Mouse (Mus musculus): ENCODE data around the gene Prpf4. TPM values are rescaled to one million over a fixed set of nuclear protein-coding genes. Genes with fewer than 3 reads are reported as not detected.

Prpf4 gene
- 18.7 and 18.8 TPM in 2 replicates for polyA plus RNA-seq (2015; fragmentation: Nextera tagmentation; extraction: Ambion mirVana)

GRCm38 (mm10) chr4:62408601-62409282 is at the start of gene Prpf4, which contains the start of gene Cdc26:
Gene Prpf4, plus strand, starts transcription at chr4:62408797.
Gene Cdc26, minus strand, starts transcription at chr4:62408642.
- ATAC-seq (ENCODE audit: insufficient number of reproducible peaks, low FRiP score, low TSS enrichment, low read depth) = peak; percentile 96
- Histone ChIP-seq H3K9me3 (no peaks in the 10 kb centered on the region), H3K4me3 (peak within 1 kb of the TSS; percentile 73), H3K9ac (peak within 1 kb of the TSS; percentile 76), H3K27me3 (no peaks in the 10 kb centered on the region), H3K36me3 (peaks cover 30% of the 10 kb centered on the region), H3K4me1 (peaks cover 26% of the 10 kb centered on the region), H3K4me2 (peak within 1 kb of the TSS; percentile 55), H3K27ac (peak within 1 kb of the TSS; percentile 88)
- WGBS = under 1% methylated on average over 39 of the region's 39 CpGs

DNA sequence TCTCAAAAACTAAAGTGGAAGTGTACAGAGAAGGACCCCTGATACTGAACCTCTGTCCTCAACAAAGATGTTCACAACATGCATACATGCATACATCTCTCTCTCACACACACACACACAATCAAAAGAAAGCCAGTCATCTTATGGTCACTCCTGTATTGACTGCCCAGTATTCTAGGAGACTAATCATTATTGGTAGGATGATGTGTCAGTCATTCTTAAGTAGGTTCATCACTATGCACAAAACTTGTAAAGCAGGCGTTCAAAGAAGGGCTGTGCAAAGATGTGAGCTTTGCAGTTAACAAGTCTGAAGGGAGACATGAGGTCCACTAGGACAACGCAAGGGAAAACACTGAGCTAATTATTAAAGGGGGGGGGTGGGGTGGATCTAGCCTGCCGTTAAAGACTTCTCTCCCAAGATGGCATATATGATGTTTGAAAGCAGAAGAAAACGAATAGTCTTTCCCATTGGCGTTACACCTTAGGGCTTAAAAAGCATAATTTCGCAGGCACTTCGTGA is 49.3 kb upstream of the Prpf4 start:
- no peak for ATAC-seq (ENCODE audit: insufficient number of reproducible peaks, low FRiP score, low TSS enrichment, low read depth)
- H3K27ac ChIP-seq = no peak overlapping the region; the same call in 1 of the 2 replicates
- WGBS = 50% methylated on average over 7 of the region's 7 CpGs

GRCm38 (mm10) chr4:62360088-62360804 is 48.4 kb upstream of the Prpf4 start, which contains the start of the genes Fkbp15 and Slc31a1:
Gene Fkbp15, minus strand, starts transcription at chr4:62360548.
Gene Slc31a1, plus strand, starts transcription at chr4:62360727.
- Histone ChIP-seq H3K4me2 (peak within 1 kb of the TSS; percentile 67), H3K4me3 (peak within 1 kb of the TSS; percentile 90), H3K4me1 (peaks cover 13% of the 10 kb centered on the region), H3K27me3 (no peaks in the 10 kb centered on the region), H3K9ac (peak within 1 kb of the TSS; percentile 73), H3K36me3 (peaks cover 4% of the 10 kb centered on the region; the same call in 1 of the 2 replicates), H3K9me3 (no peaks in the 10 kb centered on the region), H3K27ac (peak within 1 kb of the TSS; percentile 82)
- ATAC-seq (ENCODE audit: insufficient number of reproducible peaks, low FRiP score, low TSS enrichment, low read depth) = peak; percentile 100
- WGBS = under 1% methylated on average over 51 of the region's 51 CpGs

More for the DNA sequence above, 49.3 kb upstream of the Prpf4 start:
- Histone ChIP-seq H3K4me2 (peak overlapping the region; percentile 66), H3K36me3 (peaks cover 4% of the 10 kb centered on the region; the same call in 1 of the 2 replicates), H3K27me3 (no peaks in the 10 kb centered on the region), H3K4me1 (peaks cover 13% of the 10 kb centered on the region), H3K9me3 (no peaks in the 10 kb centered on the region), H3K4me3 (peak overlapping the region; percentile 90), H3K9ac (peak overlapping the region; percentile 73)

- peak overlapping the region; percentile 90 for H3K4me3 ChIP-seq
- ATAC-seq (ENCODE audit: insufficient number of reproducible peaks, low FRiP score, low TSS enrichment, low read depth) = peak; percentile 66
- WGBS = under 1% methylated on average over 19 of the region's 22 CpGs
- no peaks in the 10 kb centered on the region for H3K9me3 ChIP-seq
- H3K27me3 ChIP-seq = no peaks in the 10 kb centered on the region
- H3K4me2 ChIP-seq = peak overlapping the region; percentile 67
- H3K4me1 ChIP-seq = peaks cover 13% of the 10 kb centered on the region
- H3K27ac ChIP-seq = peak overlapping the region; percentile 72
- H3K9ac ChIP-seq = peak overlapping the region; percentile 55
- peaks cover 4% of the 10 kb centered on the region; the same call in 1 of the 2 replicates for H3K36me3 ChIP-seq
Observed at GRCm38 (mm10) chr4:62360805-62361455, 47.7 kb upstream of the Prpf4 start.

DNA sequence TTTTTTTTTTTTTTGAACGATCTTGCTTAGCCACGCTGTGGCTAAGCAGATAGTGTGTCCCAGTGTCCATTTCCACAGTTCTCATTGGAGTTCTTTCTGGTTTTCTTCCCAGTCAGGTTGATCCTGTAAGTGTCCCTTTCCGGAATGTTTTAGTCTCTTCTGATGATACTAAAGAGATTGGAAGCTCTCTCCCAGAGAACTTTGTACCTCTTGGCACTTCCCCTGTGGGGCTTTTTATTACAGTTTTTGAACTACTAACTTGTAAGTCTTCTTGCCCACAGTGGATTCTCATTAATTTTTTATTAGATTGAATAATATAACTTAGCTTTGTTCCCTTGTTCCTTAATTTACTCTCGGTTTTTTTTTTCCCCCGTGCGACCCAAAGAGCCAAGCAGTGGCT is 47.0 kb upstream of the Prpf4 start:
- no peak overlapping the region for H3K27ac ChIP-seq
- peaks cover 4% of the 10 kb centered on the region; the same call in 1 of the 2 replicates for H3K36me3 ChIP-seq
- 0 out of 2 replicates have a peak overlapping the region, but pooled peaks have one; percentile 55 for H3K9ac ChIP-seq
- H3K9me3 ChIP-seq = no peaks in the 10 kb centered on the region
- H3K4me2 ChIP-seq = peak overlapping the region; percentile 67
- peak overlapping the region; percentile 90 for H3K4me3 ChIP-seq
- peaks cover 13% of the 10 kb centered on the region for H3K4me1 ChIP-seq
- no peaks in the 10 kb centered on the region for H3K27me3 ChIP-seq
- no peak for ATAC-seq (ENCODE audit: insufficient number of reproducible peaks, low FRiP score, low TSS enrichment, low read depth)
- 26% methylated on average over 6 of the region's 6 CpGs for WGBS

- no peak overlapping the region for H3K27ac ChIP-seq
- H3K9me3 ChIP-seq = no peaks in the 10 kb centered on the region
- H3K9ac ChIP-seq = no peak overlapping the region
- H3K4me3 ChIP-seq = peak overlapping the region; percentile 90
- H3K36me3 ChIP-seq = 0 out of 2 replicates have a peak, but pooled peaks cover under 1% of the 10 kb centered on the region
- whole genome bisulfite sequencing = 89% methylated on average over 1 of the region's 1 CpGs
- no peaks in the 10 kb centered on the region for H3K27me3 ChIP-seq
- H3K4me1 ChIP-seq = peaks cover 13% of the 10 kb centered on the region
- ATAC-seq (ENCODE audit: insufficient number of reproducible peaks, low FRiP score, low TSS enrichment, low read depth) = no peak
- H3K4me2 ChIP-seq = peak overlapping the region; percentile 67
Observed at GRCm38 (mm10) chr4:62361997-62362396, 46.6 kb upstream of the Prpf4 start.

- Histone ChIP-seq H3K27ac (no peak overlapping the region), H3K4me1 (peaks cover 13% of the 10 kb centered on the region), H3K36me3 (no peaks in the 10 kb centered on the region), H3K27me3 (no peaks in the 10 kb centered on the region), H3K9me3 (no peaks in the 10 kb centered on the region), H3K9ac (no peak overlapping the region), H3K4me2 (no peak overlapping the region), H3K4me3 (no peak overlapping the region)
- 89% methylated on average over 2 of the region's 2 CpGs for WGBS
- no peak for ATAC-seq (ENCODE audit: insufficient number of reproducible peaks, low FRiP score, low TSS enrichment, low read depth)
Observed at GRCm38 (mm10) chr4:62362437-62362836, 46.2 kb upstream of the Prpf4 start.

DNA sequence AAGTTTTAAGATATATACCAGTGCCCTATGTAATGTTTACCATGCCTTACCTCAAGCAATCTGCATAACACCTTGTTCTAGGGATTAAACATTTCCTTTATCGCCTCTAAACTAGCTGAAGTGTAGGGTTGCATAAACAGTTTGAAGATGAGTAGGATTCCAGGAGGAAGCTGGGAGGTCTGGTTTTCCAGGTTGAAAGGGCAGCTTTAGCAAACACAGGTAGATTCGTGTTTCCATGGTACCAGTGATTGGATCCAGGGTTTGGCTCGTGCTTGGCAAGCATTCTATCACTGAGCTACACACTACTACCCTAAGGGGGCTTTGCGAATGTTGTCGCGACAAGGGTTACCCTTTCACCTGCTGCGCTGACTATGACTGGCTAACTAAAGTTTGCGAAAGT is 44.3 kb upstream of the Prpf4 start:
- Histone ChIP-seq H3K27me3 (no peaks in the 10 kb centered on the region), H3K4me2 (no peak overlapping the region), H3K4me1 (peaks cover 11% of the 10 kb centered on the region), H3K36me3 (no peaks in the 10 kb centered on the region), H3K4me3 (no peak overlapping the region), H3K27ac (no peak overlapping the region), H3K9me3 (no peaks in the 10 kb centered on the region), H3K9ac (no peak overlapping the region)
- 88% methylated on average over 8 of the region's 8 CpGs for WGBS
- no peak for ATAC-seq (ENCODE audit: insufficient number of reproducible peaks, low FRiP score, low TSS enrichment, low read depth)

DNA sequence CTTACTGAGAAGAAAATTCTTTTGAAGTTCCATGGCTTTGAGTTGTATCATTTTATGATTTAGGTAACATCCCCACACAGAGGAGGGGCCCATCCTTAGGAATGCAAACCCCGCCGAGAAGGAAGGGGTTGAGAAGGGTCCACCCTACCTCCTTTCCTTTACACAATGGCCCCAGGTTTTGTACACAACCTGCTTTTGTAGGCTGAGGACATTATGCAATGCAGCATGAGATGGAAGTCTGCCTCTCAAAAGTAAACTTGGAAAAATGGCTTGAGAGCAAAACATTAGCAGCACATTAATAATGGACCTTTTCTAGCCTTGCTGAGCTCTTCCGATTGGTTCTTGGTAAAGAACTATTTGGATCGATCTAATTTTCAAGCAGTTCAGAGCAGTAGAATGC is 42.3 kb upstream of the Prpf4 start:
- no peaks in the 10 kb centered on the region for H3K36me3 ChIP-seq
- peaks cover 6% of the 10 kb centered on the region; the same call in 1 of the 2 replicates for H3K4me1 ChIP-seq
- no peak overlapping the region for H3K4me2 ChIP-seq
- H3K27me3 ChIP-seq = no peaks in the 10 kb centered on the region
- H3K9me3 ChIP-seq = no peaks in the 10 kb centered on the region
- no peak overlapping the region for H3K9ac ChIP-seq
- WGBS = 84% methylated on average over 4 of the region's 4 CpGs
- H3K27ac ChIP-seq = no peak overlapping the region
- ATAC-seq (ENCODE audit: insufficient number of reproducible peaks, low FRiP score, low TSS enrichment, low read depth) = no peak
- H3K4me3 ChIP-seq = no peak overlapping the region

GRCm38 (mm10) chr4:62367586-62367985 is 41.0 kb upstream of the Prpf4 start:
- 87% methylated on average over 6 of the region's 6 CpGs for WGBS
- Histone ChIP-seq H3K27me3 (no peaks in the 10 kb centered on the region), H3K27ac (no peak overlapping the region), H3K4me3 (no peak overlapping the region), H3K9me3 (no peaks in the 10 kb centered on the region), H3K36me3 (no peaks in the 10 kb centered on the region), H3K9ac (no peak overlapping the region), H3K4me1 (peaks cover under 1% of the 10 kb centered on the region; the same call in 1 of the 2 replicates), H3K4me2 (no peak overlapping the region)
- ATAC-seq (ENCODE audit: insufficient number of reproducible peaks, low FRiP score, low TSS enrichment, low read depth) = no peak

- no peaks in the 10 kb centered on the region for H3K27me3 ChIP-seq
- H3K4me3 ChIP-seq = no peak overlapping the region
- 84% methylated on average over 3 of the region's 3 CpGs for WGBS
- no peaks in the 10 kb centered on the region for H3K9me3 ChIP-seq
- no peak for ATAC-seq (ENCODE audit: insufficient number of reproducible peaks, low FRiP score, low TSS enrichment, low read depth)
- no peak overlapping the region for H3K27ac ChIP-seq
- no peaks in the 10 kb centered on the region for H3K36me3 ChIP-seq
- H3K4me1 ChIP-seq = peaks cover 2% of the 10 kb centered on the region; the same call in 1 of the 2 replicates
- H3K9ac ChIP-seq = no peak overlapping the region
- H3K4me2 ChIP-seq = no peak overlapping the region
Observed at GRCm38 (mm10) chr4:62369091-62369490, 39.5 kb upstream of the Prpf4 start.
